Mouse (Mus musculus) liver, postnatal 0 days (tissue): ENCODE results near the gene Zfp316. TPM values are rescaled to one million over a fixed set of nuclear protein-coding genes. Genes with fewer than 3 reads are reported as not detected.

Experiments used
- ATAC-seq: fragments of 200-750 bp; cut with Nextera tagmentation; 2 replicates; pipeline ENCODE4 v1.8.0; 2017; ENCODE audit warnings: mild to moderate bottlenecking, moderate library complexity
- DNase-seq: peaks from one replicate; pipeline ENCODE4 v3.0.0-alpha.2; 2016
- H3K27ac ChIP-seq: fragments of 300-500 bp; sonication (generic); 2 replicates; pipeline ENCODE4 v1.5.1; 2014; ENCODE audit warnings: antibody characterized with exemption, moderate library complexity, mild to moderate bottlenecking, low read depth
- H3K27me3 ChIP-seq: fragments of 300-500 bp; sonication (generic); 2 replicates; pipeline ENCODE4 v1.6.1; 2014; ENCODE audit warnings: low read length, control low read depth, mixed read lengths; ENCODE audit not compliant: insufficient read depth
- H3K36me3 ChIP-seq: fragments of 300-500 bp; sonication (generic); replicated peaks from 2 replicates; pipeline ENCODE4 v1.6.1; 2014; ENCODE audit warnings: mild to moderate bottlenecking, control low read depth, low read length, moderate library complexity, mixed read lengths; ENCODE audit not compliant: insufficient read depth
- H3K4me1 ChIP-seq: fragments of 300-500 bp; sonication (generic); 2 replicates; pipeline ENCODE4 v1.6.1; 2014; ENCODE audit warnings: antibody characterized with exemption, mild to moderate bottlenecking, control low read depth; ENCODE audit not compliant: insufficient read depth
- H3K4me2 ChIP-seq: fragments of 300-500 bp; sonication (generic); 2 replicates; pipeline ENCODE4 v1.6.1; 2014; ENCODE audit warnings: low read depth, mild to moderate bottlenecking, low read length, moderate library complexity, mixed read lengths
- H3K4me3 ChIP-seq: fragments of 300-500 bp; sonication (generic); 2 replicates; pipeline ENCODE4 v1.5.1; 2014; ENCODE audit warnings: low read depth, low read length
- H3K9ac ChIP-seq: fragments of 300-500 bp; sonication (generic); replicated peaks from 2 replicates; pipeline ENCODE4 v1.6.1; 2014; ENCODE audit warnings: mild to moderate bottlenecking, moderate library complexity
- H3K9me3 ChIP-seq: fragments of 300-500 bp; sonication (generic); 2 replicates; pipeline ENCODE4 v1.6.1; 2016; ENCODE audit warnings: mild to moderate bottlenecking, control low read depth, low read length, mixed read lengths
- CTCF ChIP-seq: sonication (generic); IDR thresholded peaks from 2 replicates; pipeline ENCODE4 v1.5.1; 2016; ENCODE audit warnings: antibody characterized with exemption, low read depth
- EP300 ChIP-seq: IDR thresholded peaks from 2 replicates; pipeline ENCODE4 v1.6.1; 2016; ENCODE audit warnings: antibody characterized with exemption, low read depth, mild to moderate bottlenecking
- WGBS: fragments of 180-500 bp; shearing (Covaris S2); extraction: QIAGEN DNeasy Blood & Tissue Kit; methylation state at CpG from one replicate; pipeline ENCODE4 v1.1.7; 2014; ENCODE audit not compliant: insufficient replicate concordance; 5-methylcytosine and 5-hydroxymethylcytosine counted together
- polyA plus RNA-seq: library from polyadenylated mRNA; unstranded; fragments of >200 nt; fragmentation: Nextera tagmentation; extraction: Ambion mirVana; gene quantifications from 2 replicates; pipeline ENCODE4 v1.2.1, GENCODE M21; 2015

The Zfp316 gene
- polyA plus RNA-seq, 1 experiment from 2014 or later: 0.39 TPM

GRCm38 (mm10) chr5:143205015-143205414 lies 64.8 kb downstream of the Zfp316 start:
- H3K9ac ChIP-seq: no peak overlapping the region
- 72% methylated on average over 3 of the region's 3 CpGs for WGBS
- no peaks in the 10 kb centered on the region for H3K36me3 ChIP-seq
- peaks cover 5% of the 10 kb centered on the region; the same call in 1 of the 2 replicates for H3K9me3 ChIP-seq
- no peak overlapping the region for H3K27ac ChIP-seq
- no peak overlapping the region for H3K4me3 ChIP-seq
- no peaks in the 10 kb centered on the region for H3K27me3 ChIP-seq
- no peak for TF ChIP-seq EP300
- peak; percentile 46 for TF ChIP-seq CTCF
- no peak for ATAC-seq
- no peak for DNase-seq
- no peak overlapping the region for H3K4me2 ChIP-seq
- H3K4me1 ChIP-seq: no peaks in the 10 kb centered on the region

Other genes starting within 250 kb of the Zfp316 start
- 8.4 and 10.5 TPM in 2 replicates for gene Rnf216, start 157.0 kb downstream of the Zfp316 start, polyA plus RNA-seq
- 0.11 TPM in 1 of 2 replicates, not detected in the other for gene Olfr718-ps1, start 122.4 kb downstream of the Zfp316 start, polyA plus RNA-seq
- 1.5 and 1.6 TPM in 2 replicates for gene Rbak, start 89.2 kb downstream of the Zfp316 start, polyA plus RNA-seq
- gene Spdye4b, start 89.0 kb downstream of the Zfp316 start, polyA plus RNA-seq: not detected in 2 replicates
- not detected in 2 replicates for gene Spdye4a, start 43.1 kb downstream of the Zfp316 start, polyA plus RNA-seq
- gene Zfp12, start 34.9 kb downstream of the Zfp316 start, polyA plus RNA-seq: 1.4 and 1.5 TPM in 2 replicates
- gene Zfp853, start 23.6 kb upstream of the Zfp316 start, polyA plus RNA-seq: not detected in 2 replicates
- 12.5 and 12.8 TPM in 2 replicates for gene E130309D02Rik, start 45.3 kb upstream of the Zfp316 start, polyA plus RNA-seq
- gene Zdhhc4, start 59.2 kb upstream of the Zfp316 start, polyA plus RNA-seq: 32.8 and 34.6 TPM in 2 replicates
- gene Grid2ip, start 87.3 kb upstream of the Zfp316 start, polyA plus RNA-seq: not detected in 2 replicates
- 146 and 160 TPM in 2 replicates for gene Kdelr2, start 133.8 kb upstream of the Zfp316 start, polyA plus RNA-seq
- 4.8 and 5.6 TPM in 2 replicates for gene Daglb, start 194.6 kb upstream of the Zfp316 start, polyA plus RNA-seq